In the genomic region with DNA sequence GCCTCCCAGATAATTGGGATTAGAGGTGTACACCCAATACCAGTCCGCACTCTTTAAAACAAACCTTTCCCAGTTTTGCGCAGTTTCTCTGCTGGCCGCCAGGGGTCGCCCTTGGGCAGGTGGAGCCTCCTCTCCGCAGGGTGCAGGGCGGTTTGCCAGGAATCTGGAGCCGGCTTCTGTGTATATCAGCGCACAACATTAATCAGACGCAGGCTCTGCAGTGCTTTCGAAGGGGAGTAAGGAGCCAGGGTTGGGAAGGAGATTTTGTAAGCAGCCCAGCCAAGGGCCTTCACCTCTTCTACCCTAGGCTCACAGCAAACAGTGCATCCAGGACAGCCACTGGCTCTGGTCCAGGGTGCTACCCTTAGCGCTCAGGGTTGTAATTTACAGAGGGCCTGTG, we compare ENCODE assay signal across 9 mouse cellular contexts.
DNase-seq lines count a peak whose midpoint lies in the region; ATAC-seq and TF ChIP-seq lines count a peak whose summit lies in the region.
"Had no signal": no experiment of that assay in that cellular context is flagged by ENCODE, and none has a peak within 500 bp of the region (broad histone marks: within the 10 kb centered on the region; RNA-seq: fewer than 3 reads in every experiment).

No protein-coding gene starts in this region.

- H3K4me2 ChIP-seq in forebrain, postnatal 0 days (ENCODE audit: low read depth): peak overlapping the region; percentile 40
- peak overlapping the region; percentile 46 for H3K4me2 ChIP-seq in lung, embryonic 14.5 days

- peak overlapping the region; percentile 73 for H3K9ac ChIP-seq in ES-E14 (ENCODE audit: insufficient read depth, low read depth, low read length, poor library complexity, severe bottlenecking)
- peak overlapping the region; percentile 45 for H3K9ac ChIP-seq in forebrain, postnatal 0 days
- H3K9ac ChIP-seq in lung, embryonic 14.5 days: no peak overlapping the region

- ATAC-seq in forebrain, postnatal 0 days: peak; percentile 89
- peak; percentile 97 for ATAC-seq in lung, embryonic 14.5 days (ENCODE audit: insufficient read depth)

- in situ Hi-C loops in ES-E14 (cut with MboI; ENCODE audit: low sequenced_read_pairs in 2 of 2, unreplicated experiment in 2 of 2): no loop called here

- H3K4me1 ChIP-seq in ES-E14 (ENCODE audit: control insufficient read depth in 2 of 2, insufficient read depth in 2 of 2, low read length in 2 of 2, poor library complexity in 1 of 2): peaks cover 0 to 5% of the 10 kb centered on the region in 2 experiments; a peak in 2 of 4 replicates
- H3K4me1 ChIP-seq in forebrain, postnatal 0 days (ENCODE audit: insufficient read depth): peaks cover 12% of the 10 kb centered on the region; the same call in 1 of the 2 replicates
- no peaks in the 10 kb centered on the region for H3K4me1 ChIP-seq in lung, embryonic 14.5 days (ENCODE audit: insufficient read depth)

- WGBS in forebrain, postnatal 0 days: 4% methylated on average over 11 of the region's 11 CpGs
- 3% methylated on average over 11 of the region's 11 CpGs for WGBS in lung, embryonic 14.5 days

- H3K36me3 ChIP-seq in ES-E14 (ENCODE audit: control insufficient read depth, insufficient read depth, low read length, poor library complexity, severe bottlenecking): no peaks in the 10 kb centered on the region
- no peaks in the 10 kb centered on the region for H3K36me3 ChIP-seq in forebrain, postnatal 0 days (ENCODE audit: insufficient read depth)
- no peaks in the 10 kb centered on the region for H3K36me3 ChIP-seq in lung, embryonic 14.5 days (ENCODE audit: insufficient read depth)

- DNase-seq in ES-E14 (ENCODE audit: low read depth, low spot score): peak; percentile 53
- peak; percentile 81 to 92 for DNase-seq in cerebellum, adult 18-20 months
- DNase-seq in forebrain, postnatal 0 days: peak; percentile 96
- DNase-seq in heart, postnatal 4 days: peak; percentile 95
- DNase-seq in layer of hippocampus, adult 2 months (ENCODE audit: low spot score in 2 of 2): peak; percentile 91 to 96
- peak; percentile 98 for DNase-seq in lung, embryonic 14.5 days
- peak; percentile 93 for DNase-seq in ovary, postnatal 10 days (ENCODE audit: low spot score)
- peak; percentile 35 to 77 for DNase-seq in thymus, postnatal 10 days (ENCODE audit: low spot score in 2 of 2)

- peak; percentile 98 for TF ChIP-seq CTCF in forebrain, postnatal 0 days (IDR thresholded peaks at IDR 0.05; ENCODE audit: low read depth)
- TF ChIP-seq CTCF in layer of hippocampus, adult 2 months (conservative IDR thresholded peaks at IDR 0.05): peak; percentile 99
- peak; percentile 98 for TF ChIP-seq CTCF in lung, embryonic 14.5 days (IDR thresholded peaks at IDR 0.05; ENCODE audit: low read depth)

- peak overlapping the region; percentile 5 to 10; a peak in 1 of 4 replicates for H3K4me3 ChIP-seq in ES-E14 (ENCODE audit: insufficient read depth in 1 of 2, low read depth in 1 of 2, low read length in 2 of 2, poor library complexity in 1 of 2, severe bottlenecking in 1 of 2)
- no peak overlapping the region for H3K4me3 ChIP-seq in forebrain, postnatal 0 days (ENCODE audit: low read depth, low read length)
- H3K4me3 ChIP-seq in layer of hippocampus, adult 2 months: peak overlapping the region; percentile 22; the same call in 1 of the 2 replicates
- H3K4me3 ChIP-seq in lung, embryonic 14.5 days (ENCODE audit: low read depth, low read length): no peak overlapping the region

- H3K27ac ChIP-seq in ES-E14 (ENCODE audit: insufficient read depth, low read depth, low read length, poor library complexity, severe bottlenecking): no peak overlapping the region
- H3K27ac ChIP-seq in forebrain, postnatal 0 days (ENCODE audit: low read depth, low read length): peak overlapping the region; percentile 79; the same call in 1 of the 2 replicates
- peak overlapping the region; percentile 89 for H3K27ac ChIP-seq in layer of hippocampus, adult 2 months
- no peak overlapping the region for H3K27ac ChIP-seq in lung, embryonic 14.5 days (ENCODE audit: low read depth)
- H3K27ac ChIP-seq: macrophage had no signal

- H3K9me3 ChIP-seq in ES-E14 (ENCODE audit: control insufficient read depth, insufficient read depth, low read depth, low read length): no peaks in the 10 kb centered on the region
- no peaks in the 10 kb centered on the region for H3K9me3 ChIP-seq in forebrain, postnatal 0 days (ENCODE audit: low read length)
- no peaks in the 10 kb centered on the region for H3K9me3 ChIP-seq in lung, embryonic 14.5 days (ENCODE audit: low read depth, low read length)

- H3K27me3 ChIP-seq in forebrain, postnatal 0 days (ENCODE audit: insufficient read depth, low read length): no peaks in the 10 kb centered on the region
- H3K27me3 ChIP-seq in lung, embryonic 14.5 days (ENCODE audit: insufficient read depth, low read length): no peaks in the 10 kb centered on the region

TF ChIP-seq in ES-E14, 5 proteins besides CTCF, POLR2A, EP300 and RAD21:
- TF ChIP-seq ZC3H11A (IDR thresholded peaks at IDR 0.05; ENCODE audit: borderline replicate concordance, low read depth, low read length) (peak; percentile 93), HCFC1 (IDR thresholded peaks at IDR 0.05; ENCODE audit: borderline replicate concordance, insufficient read depth, low read length) (no peak), MAFK (IDR thresholded peaks at IDR 0.05; ENCODE audit: insufficient read depth, low read depth, low read length) (no peak), CHD2 (IDR thresholded peaks at IDR 0.05; ENCODE audit: low read depth, low read length) (no peak)

Comparison
In these comparisons a context has a peak if more than half of its experiments do, and no peak if none do; other contexts are left out.
1. H3K27ac ChIP-seq: peak in forebrain, postnatal 0 days (single experiment) and layer of hippocampus, adult 2 months (single experiment); none in ES-E14 (single experiment) and lung, embryonic 14.5 days (single experiment).
2. H3K4me3 ChIP-seq: peak in ES-E14 (2 of 2) and layer of hippocampus, adult 2 months (single experiment); none in forebrain, postnatal 0 days (single experiment) and lung, embryonic 14.5 days (single experiment).
3. Peak in every context shown above with its lines, with median percentiles within 50 percentile points of each other: DNase-seq and CTCF ChIP-seq.